Mouse (Mus musculus): ENCODE measurements around the gene Kremen1. TPM values are rescaled to one million over a fixed set of nuclear protein-coding genes. Genes with fewer than 3 reads are reported as not detected.

The Kremen1 gene
- polyA plus RNA-seq, 1 experiment from 2014 or later = 2.4 TPM

- Histone ChIP-seq H3K4me3 (no peak overlapping the region), H3K9me3 (replicated peaks) (no peaks in the 10 kb centered on the region), H3K27ac (no peak overlapping the region), H3K27me3 (replicated peaks) (no peaks in the 10 kb centered on the region), H3K36me3 (no peaks in the 10 kb centered on the region), H3K9ac (no peak overlapping the region), H3K4me2 (no peak overlapping the region), H3K4me1 (no peaks in the 10 kb centered on the region)
- 63% methylated on average over 2 of the region's 2 CpGs for WGBS (ENCODE audit: insufficient replicate concordance)
- ATAC-seq = no peak
These were observed 61.5 kb downstream of the Kremen1 start for GRCm38 (mm10) chr11:5199879-5200278.

GRCm38 (mm10) chr11:5197068-5197467 lies 64.3 kb downstream of the Kremen1 start:
- 67% methylated on average over 5 of the region's 5 CpGs for WGBS (ENCODE audit: insufficient replicate concordance)
- Histone ChIP-seq H3K9me3 (replicated peaks) (no peaks in the 10 kb centered on the region), H3K36me3 (no peaks in the 10 kb centered on the region; the same call in 1 of the 2 replicates), H3K9ac (no peak overlapping the region), H3K4me3 (no peak overlapping the region), H3K27me3 (replicated peaks) (no peaks in the 10 kb centered on the region), H3K4me1 (peaks cover 10% of the 10 kb centered on the region; the same call in 1 of the 2 replicates), H3K4me2 (no peak overlapping the region), H3K27ac (no peak overlapping the region)
- ATAC-seq = peak; percentile 24; the same call in 1 of the 2 replicates

- H3K4me1 ChIP-seq = peaks cover 15% of the 10 kb centered on the region
- no peak overlapping the region for H3K4me3 ChIP-seq
- no peaks in the 10 kb centered on the region for H3K9me3 ChIP-seq (replicated peaks)
- ATAC-seq = no peak
- no peak overlapping the region for H3K4me2 ChIP-seq
- no peak overlapping the region for H3K27ac ChIP-seq
- H3K9ac ChIP-seq = no peak overlapping the region
- WGBS (ENCODE audit: insufficient replicate concordance) = 62% methylated on average over 7 of the region's 7 CpGs
- no peaks in the 10 kb centered on the region; the same call in 1 of the 2 replicates for H3K36me3 ChIP-seq
- H3K27me3 ChIP-seq (replicated peaks) = no peaks in the 10 kb centered on the region
These were observed 64.8 kb downstream of the Kremen1 start for GRCm38 (mm10) chr11:5196583-5196982.

- Histone ChIP-seq H3K9ac (no peak overlapping the region), H3K27me3 (replicated peaks) (0 out of 2 replicates have a peak, but pooled peaks cover 3% of the 10 kb centered on the region), H3K4me3 (no peak overlapping the region), H3K4me1 (peaks cover 15% of the 10 kb centered on the region), H3K27ac (no peak overlapping the region), H3K36me3 (no peaks in the 10 kb centered on the region; the same call in 1 of the 2 replicates), H3K9me3 (replicated peaks) (no peaks in the 10 kb centered on the region), H3K4me2 (no peak overlapping the region)
- WGBS (ENCODE audit: insufficient replicate concordance) = 53% methylated on average over 1 of the region's 1 CpGs
- ATAC-seq = no peak
These were observed 67.8 kb downstream of the Kremen1 start for GRCm38 (mm10) chr11:5193576-5193881.

- Histone ChIP-seq H3K4me3 (no peak overlapping the region), H3K9me3 (replicated peaks) (no peaks in the 10 kb centered on the region), H3K27ac (no peak overlapping the region), H3K27me3 (replicated peaks) (0 out of 2 replicates have a peak, but pooled peaks cover 3% of the 10 kb centered on the region), H3K4me1 (peaks cover 15% of the 10 kb centered on the region), H3K9ac (no peak overlapping the region), H3K4me2 (no peak overlapping the region), H3K36me3 (no peaks in the 10 kb centered on the region; the same call in 1 of the 2 replicates)
- no peak for ATAC-seq
- 48% methylated on average over 8 of the region's 8 CpGs for WGBS (ENCODE audit: insufficient replicate concordance)
These were observed 68.3 kb downstream of the Kremen1 start for GRCm38 (mm10) chr11:5192840-5193575.

- H3K27ac ChIP-seq = no peak overlapping the region
- no peak overlapping the region for H3K9ac ChIP-seq
- no peaks in the 10 kb centered on the region for H3K9me3 ChIP-seq (replicated peaks)
- WGBS (ENCODE audit: insufficient replicate concordance) = 61% methylated on average over 9 of the region's 9 CpGs
- peaks cover 15% of the 10 kb centered on the region for H3K4me1 ChIP-seq
- no peak overlapping the region for H3K4me2 ChIP-seq
- peak; percentile 21; the same call in 1 of the 2 replicates for ATAC-seq
- no peaks in the 10 kb centered on the region; the same call in 1 of the 2 replicates for H3K36me3 ChIP-seq
- 0 out of 2 replicates have a peak, but pooled peaks cover 3% of the 10 kb centered on the region for H3K27me3 ChIP-seq (replicated peaks)
- H3K4me3 ChIP-seq = no peak overlapping the region
These were observed 69.3 kb downstream of the Kremen1 start for GRCm38 (mm10) chr11:5192084-5192516.

GRCm38 (mm10) chr11:5189239-5189933 lies 72.0 kb downstream of the Kremen1 start:
- WGBS (ENCODE audit: insufficient replicate concordance) = 64% methylated on average over 9 of the region's 9 CpGs
- no peak overlapping the region for H3K4me3 ChIP-seq
- no peak overlapping the region for H3K4me2 ChIP-seq
- H3K9me3 ChIP-seq (replicated peaks) = no peaks in the 10 kb centered on the region
- H3K36me3 ChIP-seq = no peaks in the 10 kb centered on the region
- H3K4me1 ChIP-seq = peaks cover 15% of the 10 kb centered on the region
- H3K27ac ChIP-seq = no peak overlapping the region
- no peak overlapping the region for H3K9ac ChIP-seq
- H3K27me3 ChIP-seq (replicated peaks) = 0 out of 2 replicates have a peak, but pooled peaks cover 3% of the 10 kb centered on the region
- no peak for ATAC-seq

GRCm38 (mm10) chr11:5188170-5188569 lies 73.2 kb downstream of the Kremen1 start:
- Histone ChIP-seq H3K9me3 (replicated peaks) (no peaks in the 10 kb centered on the region), H3K4me3 (no peak overlapping the region), H3K27me3 (replicated peaks) (0 out of 2 replicates have a peak, but pooled peaks cover 3% of the 10 kb centered on the region), H3K9ac (no peak overlapping the region), H3K27ac (no peak overlapping the region), H3K4me1 (peaks cover 11% of the 10 kb centered on the region), H3K4me2 (no peak overlapping the region), H3K36me3 (no peaks in the 10 kb centered on the region)
- 56% methylated on average over 4 of the region's 4 CpGs for WGBS (ENCODE audit: insufficient replicate concordance)
- no peak for ATAC-seq

GRCm38 (mm10) chr11:5184832-5185231 lies 76.5 kb downstream of the Kremen1 start:
- Histone ChIP-seq H3K4me3 (no peak overlapping the region), H3K9me3 (replicated peaks) (no peaks in the 10 kb centered on the region), H3K36me3 (no peaks in the 10 kb centered on the region), H3K27me3 (replicated peaks) (no peaks in the 10 kb centered on the region), H3K4me1 (no peaks in the 10 kb centered on the region), H3K9ac (no peak overlapping the region), H3K4me2 (no peak overlapping the region), H3K27ac (no peak overlapping the region)
- ATAC-seq = no peak
- WGBS (ENCODE audit: insufficient replicate concordance) = 84% methylated on average over 9 of the region's 9 CpGs

- Histone ChIP-seq H3K27ac (no peak overlapping the region), H3K4me2 (no peak overlapping the region), H3K4me3 (no peak overlapping the region), H3K4me1 (no peaks in the 10 kb centered on the region), H3K9me3 (replicated peaks) (no peaks in the 10 kb centered on the region), H3K36me3 (no peaks in the 10 kb centered on the region), H3K9ac (no peak overlapping the region), H3K27me3 (replicated peaks) (no peaks in the 10 kb centered on the region)
- ATAC-seq = no peak
- WGBS (ENCODE audit: insufficient replicate concordance) = 46% methylated on average over 9 of the region's 9 CpGs
These were observed 77.1 kb downstream of the Kremen1 start for GRCm38 (mm10) chr11:5184250-5184649.

- H3K4me1 ChIP-seq = no peaks in the 10 kb centered on the region
- no peaks in the 10 kb centered on the region for H3K36me3 ChIP-seq
- H3K4me3 ChIP-seq = no peak overlapping the region
- H3K9ac ChIP-seq = no peak overlapping the region
- H3K4me2 ChIP-seq = no peak overlapping the region
- no peak for ATAC-seq
- no peaks in the 10 kb centered on the region for H3K9me3 ChIP-seq (replicated peaks)
- H3K27ac ChIP-seq = no peak overlapping the region
- WGBS (ENCODE audit: insufficient replicate concordance) = 61% methylated on average over 4 of the region's 4 CpGs
- H3K27me3 ChIP-seq (replicated peaks) = no peaks in the 10 kb centered on the region
These were observed 78.5 kb downstream of the Kremen1 start for GRCm38 (mm10) chr11:5182870-5183269.

GRCm38 (mm10) chr11:5181850-5182404 lies 79.4 kb downstream of the Kremen1 start:
- Histone ChIP-seq H3K9me3 (replicated peaks) (no peaks in the 10 kb centered on the region), H3K9ac (no peak overlapping the region), H3K27me3 (replicated peaks) (no peaks in the 10 kb centered on the region), H3K27ac (no peak overlapping the region), H3K4me3 (no peak overlapping the region), H3K4me2 (peak overlapping the region; percentile 30; the same call in 1 of the 2 replicates), H3K36me3 (no peaks in the 10 kb centered on the region), H3K4me1 (no peaks in the 10 kb centered on the region)
- whole genome bisulfite sequencing (ENCODE audit: insufficient replicate concordance) = 26% methylated on average over 13 of the region's 13 CpGs
- ATAC-seq = no peak
